Mouse (Mus musculus) cerebellum, adult 11-12 months (tissue): ENCODE measurements at regions not wholly inside any gene's neighbourhood (a gene's known extent, or its start where the extent isn't known, plus 50 kb on each side); places are given as distances from the start of the nearest gene placed in this dataset.

Experiments
- DNase-seq: peaks from one replicate; pipeline ENCODE4 v3.0.0; 2022

DNA sequence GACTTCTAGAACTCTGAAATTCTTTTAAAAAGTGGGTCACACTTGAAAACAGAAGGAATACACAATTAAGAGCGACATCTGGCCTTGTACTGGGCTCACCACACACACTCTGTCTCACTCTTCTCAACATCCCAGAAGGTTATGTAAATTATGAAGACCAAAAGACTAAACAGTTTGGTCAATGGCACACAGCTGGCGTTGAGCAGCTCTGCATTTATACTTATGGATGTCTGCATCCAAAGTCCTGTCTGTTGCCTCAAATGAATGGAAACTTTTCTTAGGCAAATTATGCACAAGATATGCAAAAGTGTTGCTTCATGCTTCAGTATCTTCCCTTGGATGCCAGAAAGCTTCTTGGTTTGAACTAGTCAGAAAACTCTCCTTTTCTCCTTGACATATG lies 323.5 kb downstream of the Ppp3ca start:
- no peak for DNase-seq

- DNase-seq = peak; percentile 64
Measured at GRCm38 (mm10) chr3:136994361-136995083, 324.6 kb downstream of the Ppp3ca start.

DNA sequence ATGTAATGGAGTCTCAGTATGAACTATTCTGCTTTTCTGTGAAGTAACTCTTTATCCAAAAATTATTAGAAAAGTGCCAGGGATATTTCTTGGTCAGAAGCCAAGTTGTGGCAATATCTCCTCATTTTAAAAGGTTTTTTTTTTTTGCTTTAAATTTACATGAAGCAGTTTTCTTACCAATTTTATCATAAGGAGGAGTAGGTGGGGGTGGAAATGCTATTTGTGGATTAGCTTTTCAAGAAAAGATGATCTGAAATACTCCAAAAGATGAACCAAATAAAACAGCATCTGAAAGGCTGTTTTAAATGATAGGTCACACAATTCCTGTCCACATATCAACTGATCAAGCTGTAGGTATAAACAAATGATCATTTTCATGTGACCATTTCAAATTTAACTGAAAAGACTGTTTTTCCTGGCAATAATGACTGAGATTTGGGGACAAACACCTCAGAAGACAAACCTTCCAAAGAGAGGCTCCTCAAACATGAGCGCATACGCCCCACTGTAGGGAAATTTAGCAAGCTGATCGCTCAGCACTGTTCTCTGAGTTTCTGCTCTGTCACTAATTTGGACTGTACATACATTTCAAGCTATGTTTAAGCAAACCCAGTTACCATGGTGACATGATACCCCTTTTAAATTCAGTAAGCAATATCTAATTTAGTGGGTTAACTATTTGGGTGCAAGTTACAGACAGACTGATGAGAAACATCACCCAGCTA lies 325.8 kb downstream of the Ppp3ca start:
- no peak for DNase-seq

DNA sequence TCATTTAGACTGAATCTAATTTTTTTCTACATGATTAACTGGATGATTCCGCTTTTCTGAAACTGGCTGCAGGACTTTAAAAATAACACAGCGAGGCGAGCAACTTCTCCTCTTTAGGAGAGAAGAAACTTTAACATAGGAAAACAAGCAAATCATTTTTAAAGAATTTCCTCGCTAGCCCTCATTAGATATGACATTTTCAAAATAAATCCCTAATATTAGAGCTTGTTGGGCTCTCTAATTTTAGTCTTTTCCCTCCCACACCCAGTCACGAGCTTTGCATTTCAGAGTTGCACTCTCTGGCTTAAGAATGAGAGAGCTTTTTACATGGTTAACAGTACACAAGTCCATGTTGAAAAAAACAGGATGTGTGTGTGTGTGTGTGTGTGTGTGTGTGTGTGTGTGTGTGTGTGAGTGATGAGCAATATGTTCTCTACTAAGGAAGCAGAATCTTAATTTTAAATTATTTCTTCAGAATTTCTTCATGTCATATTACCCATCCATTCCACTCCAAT lies 326.5 kb downstream of the Ppp3ca start:
- no peak for DNase-seq

DNA sequence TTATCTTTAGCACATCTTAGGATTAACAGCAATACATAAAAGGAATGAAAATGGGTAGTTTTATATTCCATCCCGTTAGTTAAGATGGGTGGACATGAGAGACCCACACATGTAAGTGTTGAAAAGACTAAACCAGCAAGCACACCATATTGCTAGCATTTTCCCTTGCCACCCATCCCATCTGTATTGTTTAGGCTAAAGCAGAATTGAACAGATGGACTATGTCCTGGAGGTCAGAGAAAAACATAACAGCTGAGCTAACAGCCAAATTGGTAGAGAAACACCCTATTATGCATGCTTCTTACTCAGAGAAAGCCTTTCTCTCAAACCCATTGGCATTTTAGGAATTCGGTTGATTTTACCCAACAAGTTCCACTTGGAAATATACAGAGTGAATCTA lies 329.3 kb upstream of the Emcn start:
- DNase-seq = peak; percentile 56

DNA sequence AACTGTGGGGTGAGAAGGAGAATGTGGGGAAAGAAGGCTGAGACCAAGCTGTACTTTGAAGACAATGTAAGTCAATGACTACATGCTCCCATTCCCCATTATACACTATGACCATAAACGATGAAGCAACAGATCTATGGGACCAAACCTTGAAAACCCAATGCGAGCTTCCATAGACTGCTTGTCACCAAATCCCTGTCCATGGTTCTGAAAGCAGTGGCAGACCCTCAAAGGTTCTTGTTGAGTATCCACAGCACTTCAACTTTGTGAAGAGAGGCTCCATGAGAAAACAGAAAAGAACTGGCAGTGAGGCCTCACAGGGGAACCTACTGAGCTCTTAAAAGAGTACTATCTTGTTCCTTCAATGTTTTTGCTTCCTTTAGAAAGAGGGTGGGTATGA lies 326.2 kb upstream of the Emcn start:
- DNase-seq = no peak

GRCm38 (mm10) chr3:137015199-137015598 lies 325.7 kb upstream of the Emcn start:
- no peak for DNase-seq

DNA sequence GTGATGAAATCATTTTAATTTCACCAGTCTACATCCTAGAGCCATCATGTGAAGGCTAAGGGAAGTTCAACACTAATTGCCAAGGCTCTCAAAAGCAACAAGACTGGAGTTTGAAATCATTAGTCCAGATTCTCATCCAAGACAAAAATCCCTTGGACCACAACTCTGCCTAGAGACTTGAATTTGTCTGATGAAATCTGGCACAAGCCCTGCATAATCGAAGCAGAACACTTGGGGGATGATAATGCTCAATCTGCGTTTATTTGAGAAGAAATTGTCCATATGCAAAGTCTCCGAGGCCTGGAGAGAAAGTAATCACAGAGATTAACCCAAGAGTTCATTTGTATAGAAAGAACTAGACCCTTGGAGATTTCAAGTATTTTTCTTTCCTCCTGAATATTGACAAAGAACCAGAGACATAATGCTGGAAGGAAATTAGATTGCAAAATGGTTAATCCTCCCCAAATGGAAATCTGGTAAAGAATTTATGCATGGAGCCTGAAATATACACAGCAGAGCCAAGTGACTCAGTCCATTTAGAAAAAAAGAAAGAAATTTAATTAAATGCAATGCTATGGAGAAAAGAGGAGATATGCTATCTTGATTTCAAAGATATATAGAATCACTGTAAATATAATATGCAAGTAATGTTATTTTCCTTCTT lies 320.8 kb upstream of the Emcn start:
- DNase-seq = no peak

- DNase-seq = no peak
Measured at GRCm38 (mm10) chr3:137029546-137029945, 311.3 kb upstream of the Emcn start.

DNA sequence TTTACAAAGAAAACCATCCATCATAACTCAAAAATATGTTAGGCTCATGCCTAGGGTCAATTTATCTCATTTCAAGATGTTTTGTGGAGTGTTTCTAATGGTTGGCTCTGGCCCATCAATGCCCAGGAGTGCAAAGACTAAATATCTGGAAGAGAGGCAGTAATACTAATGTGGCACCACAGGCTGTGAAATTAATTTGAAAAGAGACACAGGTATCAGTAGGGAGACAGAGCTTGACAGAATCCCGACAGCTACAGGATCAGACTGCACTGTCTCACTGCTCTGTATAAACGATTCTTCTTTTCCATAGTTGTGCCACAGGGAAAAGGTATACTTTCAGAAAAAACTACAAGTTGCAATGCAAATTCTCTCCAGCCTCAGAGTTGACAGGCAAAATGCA lies 308.1 kb upstream of the Emcn start:
- DNase-seq = no peak

DNA sequence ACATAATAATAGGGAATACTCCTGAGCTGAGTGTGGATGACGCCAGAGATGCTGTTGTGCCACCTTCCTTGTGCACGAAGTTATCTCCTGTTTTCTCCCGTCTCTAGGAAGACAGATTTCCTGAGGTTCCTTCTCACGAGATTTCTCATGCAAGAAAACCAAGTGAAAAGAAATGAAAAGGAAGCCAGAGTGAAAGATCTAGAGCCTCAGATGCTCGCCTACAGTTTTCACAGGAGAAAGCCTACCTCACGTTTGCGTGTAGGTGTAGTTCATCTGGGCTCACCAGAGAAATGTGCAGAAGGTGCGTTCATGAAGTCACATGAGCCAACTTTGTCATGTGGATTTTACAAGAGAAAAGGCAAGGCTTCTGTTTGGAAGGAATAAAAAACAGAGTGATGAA lies 301.2 kb upstream of the Emcn start:
- DNase-seq = no peak

DNA sequence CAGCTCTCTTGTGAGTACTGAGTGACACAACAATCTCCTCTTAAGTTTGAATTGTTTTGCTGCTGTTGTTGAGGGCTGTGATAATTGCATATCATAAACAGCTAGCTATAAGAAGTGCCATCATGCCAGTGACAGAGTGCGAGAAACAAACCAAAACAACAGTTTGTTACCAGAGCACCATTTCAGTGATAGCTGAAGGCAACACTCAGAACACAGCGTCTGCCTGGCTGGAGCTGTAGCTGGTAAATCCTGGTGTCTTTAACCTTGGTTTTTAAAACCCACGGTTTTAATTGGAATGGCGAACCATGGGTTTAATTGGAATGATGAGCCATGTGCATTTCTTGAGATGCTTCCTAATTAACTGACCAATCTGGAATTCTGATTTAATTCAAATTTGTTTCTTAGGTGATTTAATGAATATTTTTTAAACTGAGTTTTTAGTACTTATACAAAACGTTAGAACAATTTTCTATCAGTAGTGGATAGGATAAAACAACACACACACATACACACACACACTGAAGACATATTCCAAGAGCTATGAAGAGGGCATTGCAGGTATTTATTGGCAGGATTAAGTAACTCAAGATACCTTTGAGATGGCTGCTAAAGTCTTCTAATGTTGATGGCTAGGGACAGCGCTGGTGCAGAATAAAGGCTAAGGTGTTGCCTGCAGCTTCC lies 284.2 kb upstream of the Emcn start:
- no peak for DNase-seq

DNA sequence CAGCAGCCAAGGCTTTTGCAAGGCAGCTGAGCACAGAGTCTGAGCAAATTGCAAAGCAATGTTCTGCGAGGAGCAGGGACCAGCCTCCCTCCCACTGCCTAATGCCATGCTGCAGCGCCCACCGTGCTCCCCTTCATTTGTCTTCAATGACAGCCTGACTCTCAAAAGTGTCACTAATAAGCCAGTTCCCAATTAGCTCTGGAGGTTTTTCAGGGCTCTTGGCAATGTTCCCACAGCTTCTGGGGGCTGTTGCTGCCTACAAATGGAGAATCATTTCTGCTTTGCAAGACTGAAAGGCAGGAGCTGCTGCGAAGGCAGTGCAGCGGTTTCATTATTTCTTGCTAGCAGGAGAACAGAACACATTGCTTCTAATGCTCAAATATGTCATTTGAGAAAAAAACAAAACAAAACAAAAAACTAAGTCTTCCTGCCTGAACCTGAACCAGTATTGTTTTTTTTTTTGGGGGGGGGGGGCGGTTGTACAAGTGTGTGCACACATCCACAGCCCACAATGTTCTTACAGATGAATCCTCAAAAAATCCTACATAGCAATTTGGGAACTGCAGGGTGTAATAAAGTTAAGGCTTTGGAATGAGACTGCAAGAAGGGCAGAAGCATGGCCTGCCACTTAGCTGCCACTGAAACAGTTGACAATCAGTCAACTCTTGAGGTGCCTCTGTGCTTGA lies 283.5 kb upstream of the Emcn start:
- no peak for DNase-seq

DNA sequence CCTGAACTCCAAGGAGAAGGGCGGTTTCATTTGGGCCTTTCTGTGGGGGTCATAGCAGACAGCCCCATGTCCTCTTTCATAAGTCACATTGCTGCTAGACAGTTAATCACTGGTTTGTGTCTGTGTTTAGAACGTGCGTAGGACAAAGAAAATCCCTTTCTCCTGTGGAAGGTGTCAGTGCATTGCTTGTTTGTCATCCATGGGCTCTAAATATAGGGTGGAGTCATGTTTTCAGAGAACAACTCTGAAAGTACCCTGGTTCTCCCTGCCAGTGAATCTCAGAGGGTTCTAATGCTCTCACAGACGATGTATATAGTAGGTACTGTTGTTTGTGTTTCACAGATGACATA lies 283.0 kb upstream of the Emcn start:
- no peak for DNase-seq

- peak; percentile 78 for DNase-seq
Measured at GRCm38 (mm10) chr3:137062067-137062466, 278.8 kb upstream of the Emcn start.

DNA sequence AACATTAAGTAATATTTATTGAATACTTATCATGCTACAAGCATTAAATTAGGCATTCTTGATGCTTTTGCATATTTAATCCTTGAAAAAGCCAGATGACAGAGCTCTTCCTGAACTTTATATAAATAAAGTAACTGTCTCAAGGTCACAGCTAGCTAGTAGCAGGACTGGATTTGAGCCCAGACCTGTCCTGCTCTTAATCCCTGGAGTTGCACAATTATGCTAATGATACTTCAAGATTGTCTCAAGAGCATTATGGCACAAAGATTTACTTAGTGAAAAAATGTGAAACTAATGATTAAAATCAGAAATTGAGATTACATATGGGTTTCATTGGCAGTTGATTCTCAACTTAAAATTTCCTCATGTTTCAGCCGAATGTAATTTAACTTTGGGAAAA lies 273.5 kb upstream of the Emcn start:
- DNase-seq = no peak

DNA sequence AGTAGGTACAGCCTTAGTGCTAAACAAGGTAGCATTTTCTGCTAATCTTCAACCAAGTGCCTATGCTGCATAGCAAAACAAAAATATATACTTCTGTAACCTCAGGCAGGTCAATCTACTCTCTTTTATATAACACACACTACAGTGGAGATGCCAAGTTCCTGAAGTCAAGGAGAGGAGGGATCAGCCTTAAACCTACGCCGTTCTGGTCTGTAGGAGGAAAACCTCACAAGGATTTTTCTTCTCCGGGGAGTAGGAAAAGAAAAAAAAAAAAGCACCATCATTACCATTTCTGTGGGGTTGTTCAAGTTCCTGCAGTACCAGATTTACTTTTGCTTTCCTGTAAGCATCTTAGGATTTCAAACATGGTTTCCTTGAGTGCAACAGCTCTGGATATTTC lies 271.5 kb upstream of the Emcn start:
- DNase-seq = no peak

DNA sequence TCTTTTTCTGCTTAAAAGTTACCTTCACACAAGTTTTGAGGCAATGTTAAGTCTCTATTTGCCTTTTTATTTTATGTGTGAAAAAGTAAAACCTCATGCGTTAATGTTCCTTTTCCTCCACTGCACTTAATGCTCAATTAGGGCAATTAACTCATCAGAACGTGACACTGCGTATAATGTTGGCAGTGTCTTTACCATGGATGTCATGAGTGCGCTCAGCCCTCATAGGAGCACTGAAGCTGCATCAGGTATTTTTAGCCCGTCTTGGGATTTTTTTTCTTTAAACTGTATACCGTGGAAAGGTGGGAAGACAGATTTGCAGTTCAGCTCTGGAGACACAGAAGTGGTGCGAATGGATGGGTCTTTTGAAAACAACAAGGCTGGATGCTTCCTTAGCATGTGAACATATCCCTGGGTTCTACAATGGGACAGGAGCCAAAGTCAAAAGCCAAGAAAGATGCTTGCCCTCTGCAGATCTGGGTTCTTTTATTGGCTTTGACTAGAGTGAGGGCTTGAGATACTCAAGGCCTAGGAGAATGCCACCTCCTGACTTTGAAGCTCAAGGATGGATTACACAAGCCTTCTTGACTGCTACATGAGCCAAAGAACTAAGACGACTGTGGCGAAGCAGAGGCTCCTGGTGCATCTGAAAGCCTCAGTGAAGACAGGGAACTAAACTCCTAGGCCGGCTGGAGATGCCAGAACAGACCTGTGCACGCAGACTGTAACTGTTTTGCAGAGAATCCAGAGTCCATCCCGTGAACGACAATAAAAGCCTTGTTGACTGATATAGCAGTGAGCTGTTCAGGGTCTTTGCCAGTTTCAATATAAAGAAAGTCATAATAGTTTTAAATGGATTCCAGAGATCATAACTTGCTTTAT lies 262.9 kb upstream of the Emcn start:
- no peak for DNase-seq

DNA sequence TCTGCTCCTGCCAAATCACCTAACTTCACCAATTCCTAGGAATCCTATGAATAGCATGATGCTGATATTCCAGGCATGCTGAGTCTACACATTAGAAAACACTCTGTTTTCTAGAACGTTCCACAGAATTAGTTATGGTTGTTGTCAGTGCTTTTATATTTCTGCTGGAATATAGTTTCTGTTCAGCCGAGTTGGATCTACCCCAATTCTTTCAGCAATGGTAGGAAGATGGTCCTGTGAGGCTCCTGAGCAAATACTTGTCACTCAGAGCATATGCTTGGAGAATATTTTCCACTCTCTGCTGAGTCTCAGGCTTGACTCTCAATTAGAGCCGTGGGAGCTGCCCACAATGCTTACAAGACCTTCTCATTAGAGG lies 262.3 kb upstream of the Emcn start:
- DNase-seq = no peak

GRCm38 (mm10) chr3:137086896-137087295 lies 254.0 kb upstream of the Emcn start:
- DNase-seq = no peak

DNA sequence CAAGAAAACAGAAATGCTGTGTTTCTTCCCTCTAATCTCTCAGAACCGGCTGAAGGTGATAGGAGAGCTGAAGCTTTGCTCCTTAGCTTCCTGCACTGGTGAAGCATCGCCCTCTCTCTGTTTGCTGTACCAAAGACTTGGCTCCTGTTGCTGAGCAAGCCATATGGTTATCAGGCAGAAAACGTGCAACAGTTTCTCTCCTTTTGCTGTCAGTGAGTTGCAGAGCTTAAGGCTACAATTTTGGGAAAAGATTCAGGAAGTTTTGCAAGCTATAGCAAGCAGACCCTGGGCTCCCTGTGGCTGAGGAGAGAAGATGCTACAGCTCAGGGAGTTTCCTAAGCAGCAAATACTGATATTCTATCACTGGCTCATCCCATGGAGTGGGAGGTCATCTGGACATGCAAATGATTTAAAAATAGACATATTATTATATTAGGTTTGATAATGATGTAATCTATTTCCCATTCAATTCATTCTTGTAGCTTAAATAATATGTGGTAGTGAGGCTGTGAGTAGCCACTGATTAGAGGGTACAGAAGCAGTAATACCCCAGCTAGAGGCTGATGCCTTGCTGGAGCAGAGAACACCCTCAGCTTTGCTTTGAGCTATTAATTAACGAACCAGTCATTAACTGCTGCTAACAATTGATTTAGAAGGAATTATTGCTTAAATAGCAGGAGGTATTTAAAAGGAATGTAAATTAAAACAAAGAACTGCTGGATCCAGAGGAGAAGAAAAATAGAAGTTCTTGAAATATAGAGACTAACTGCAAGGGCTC lies 240.1 kb upstream of the Emcn start:
- peak; percentile 80 for DNase-seq
